Mouse (Mus musculus) left cerebral cortex, postnatal 10 days (tissue): ENCODE data around the gene Aldh1b1. TPM values are rescaled to one million over a fixed set of nuclear protein-coding genes. Genes with fewer than 3 reads are reported as not detected.

ENCODE experiments used
- DNase-seq, 2 experiments: peaks; one replicate each; pipeline ENCODE4 v3.0.0; 2021 to 2022; ENCODE audit warnings: low spot score in 2 of 2, mixed read lengths in 1 of 2; ENCODE audit errors: extremely low spot score in 1 of 2
- intact Hi-C: fragments of 180-260 bp; cut with DNase I; formaldehyde crosslinking; loops from one replicate; pipeline ENCODE4 v1.15.1; 2025
- total RNA-seq, 2 experiments: library from RNA; stranded (reverse); gene quantifications; 2 replicates each; pipeline ENCODE4 v1.2.3; 2021

Gene Aldh1b1
- total RNA-seq, 2 experiments from 2014 or later, result 17.7 to 18.3 TPM

DNA sequence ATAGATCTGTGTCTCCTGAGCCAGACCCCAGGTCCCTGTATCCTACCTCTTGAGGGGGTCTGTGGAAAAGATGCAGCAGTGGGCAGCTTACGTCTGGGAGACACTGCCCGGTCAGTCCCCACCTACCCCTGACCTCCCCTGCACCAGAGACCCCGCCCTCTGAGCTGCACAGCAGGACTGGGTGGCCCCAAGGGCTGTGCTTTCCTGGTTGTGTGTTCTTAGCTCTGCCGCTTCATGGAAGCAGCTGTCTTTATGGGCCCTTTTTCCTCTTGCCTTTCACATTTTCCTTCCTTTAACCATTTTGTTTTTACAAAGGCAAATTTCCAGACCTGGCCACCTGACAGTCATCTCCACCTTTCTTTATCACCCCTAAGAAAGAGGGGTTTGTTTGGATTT lies 28.2 kb upstream of the Aldh1b1 start:
- DNase-seq, result no peak
- intact Hi-C loops, result loop anchor here (5.0 kb wide), 2 partner anchors 87 to 348 kb away; no protein-coding TSS in a partner anchor

DNA sequence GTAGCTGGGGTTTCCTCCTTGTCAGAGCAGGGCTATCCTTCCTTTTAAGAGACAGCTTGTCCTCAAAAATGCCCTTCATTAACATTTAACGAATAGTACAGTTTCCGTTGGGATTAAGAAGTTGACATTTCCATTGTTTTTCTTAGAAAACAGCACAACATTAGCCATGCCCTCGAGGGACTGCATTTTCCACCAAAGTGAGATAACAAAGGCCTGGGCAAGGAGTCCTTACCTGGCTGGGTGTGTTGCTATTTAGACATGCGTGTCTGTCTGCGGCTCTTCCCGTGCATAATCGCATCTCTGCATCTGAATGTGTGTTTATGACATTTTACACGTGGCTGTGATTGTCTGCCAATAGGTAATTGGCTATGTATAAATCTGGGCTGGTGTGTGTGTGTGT lies 27.6 kb upstream of the Aldh1b1 start:
- intact Hi-C loops, result loop anchor here (5.0 kb wide), 2 partner anchors 86 to 349 kb away; no protein-coding TSS in a partner anchor
- no peak for DNase-seq

DNA sequence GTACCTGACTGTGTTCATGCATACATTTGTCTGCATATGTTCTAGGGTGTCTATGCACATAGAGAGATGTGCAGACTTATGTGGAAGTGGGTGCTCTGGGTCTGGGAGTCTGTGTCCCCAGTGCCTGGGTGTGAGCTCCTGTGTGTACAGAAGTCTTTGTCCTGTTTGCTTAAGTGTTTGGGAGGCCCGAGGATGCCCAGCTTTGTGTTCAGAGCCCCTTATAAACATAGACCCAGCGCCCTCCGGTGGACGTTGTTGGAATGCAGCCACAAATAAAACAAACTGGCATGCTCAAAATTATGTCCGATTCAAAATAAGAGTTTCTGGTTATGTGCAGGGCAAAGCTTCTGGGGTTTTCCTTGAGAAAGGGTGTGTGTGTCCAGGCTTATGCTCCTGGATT lies 27.2 kb upstream of the Aldh1b1 start:
- DNase-seq, result peak in 1 of 2 experiments; percentile 53
- intact Hi-C loops, result loop anchor here (5.0 kb wide), 2 partner anchors 86 to 349 kb away; no protein-coding TSS in a partner anchor

DNA sequence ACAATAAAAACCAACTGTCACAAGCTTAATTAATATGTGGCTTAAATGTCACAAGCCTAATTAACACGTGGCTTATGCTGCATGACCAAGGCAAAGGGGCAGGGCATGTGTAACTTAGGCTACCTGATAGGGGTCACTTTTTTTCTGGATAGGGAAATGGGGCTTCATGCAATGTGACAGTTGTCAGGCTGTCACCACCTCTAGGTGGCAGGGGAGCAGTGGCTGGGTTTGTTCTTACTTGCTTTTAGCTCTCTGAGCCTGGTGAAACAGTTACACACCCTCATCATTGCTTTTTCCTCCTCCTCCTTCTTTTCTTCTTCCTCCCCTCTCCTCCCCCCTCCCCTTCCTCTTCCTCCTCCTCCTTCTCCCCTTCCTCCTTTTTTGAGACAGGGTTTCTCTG lies 15.2 kb upstream of the Aldh1b1 start:
- DNase-seq, result no peak
- intact Hi-C loops, result no loop called here

DNA sequence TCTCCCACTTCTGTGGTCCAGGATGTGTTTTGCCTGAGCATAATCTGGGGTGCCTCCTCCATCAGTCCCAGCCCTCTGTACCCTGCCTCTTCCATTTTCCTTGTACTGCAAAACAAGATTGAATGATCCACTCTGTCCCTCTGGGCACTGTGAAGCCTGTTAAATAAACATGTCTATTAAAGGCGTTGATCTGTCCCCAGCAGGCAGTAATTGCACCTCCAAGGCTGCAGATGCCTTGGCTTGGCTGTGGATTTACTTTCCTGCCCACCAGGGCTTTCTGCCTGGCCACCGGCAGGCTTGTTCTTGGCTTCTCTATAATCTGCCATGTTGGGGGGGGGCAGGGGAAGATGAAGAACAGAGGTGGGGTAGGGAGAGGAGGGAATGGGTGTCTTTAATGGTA lies 12.9 kb upstream of the Aldh1b1 start:
- intact Hi-C loops, result no loop called here
- no peak for DNase-seq

DNA sequence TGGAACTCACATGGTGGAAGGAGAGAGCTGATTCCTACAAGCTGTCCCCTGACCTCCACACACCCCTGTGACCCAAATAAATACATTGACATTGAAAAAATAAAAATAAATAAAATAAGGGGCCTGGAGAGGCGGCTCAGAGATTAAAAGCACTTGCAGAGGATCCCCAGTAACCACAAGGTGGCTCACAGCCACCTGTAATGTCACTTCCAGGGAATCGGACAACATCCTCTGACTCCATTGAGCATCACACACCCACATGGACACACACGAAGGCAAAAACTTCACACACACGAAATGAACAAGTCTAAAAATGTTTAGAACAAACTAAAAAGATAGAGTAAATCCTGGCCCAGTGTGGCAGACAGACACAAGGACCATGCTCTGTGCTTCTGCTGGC lies 12.1 kb upstream of the Aldh1b1 start:
- no peak for DNase-seq
- intact Hi-C loops, result no loop called here

DNA sequence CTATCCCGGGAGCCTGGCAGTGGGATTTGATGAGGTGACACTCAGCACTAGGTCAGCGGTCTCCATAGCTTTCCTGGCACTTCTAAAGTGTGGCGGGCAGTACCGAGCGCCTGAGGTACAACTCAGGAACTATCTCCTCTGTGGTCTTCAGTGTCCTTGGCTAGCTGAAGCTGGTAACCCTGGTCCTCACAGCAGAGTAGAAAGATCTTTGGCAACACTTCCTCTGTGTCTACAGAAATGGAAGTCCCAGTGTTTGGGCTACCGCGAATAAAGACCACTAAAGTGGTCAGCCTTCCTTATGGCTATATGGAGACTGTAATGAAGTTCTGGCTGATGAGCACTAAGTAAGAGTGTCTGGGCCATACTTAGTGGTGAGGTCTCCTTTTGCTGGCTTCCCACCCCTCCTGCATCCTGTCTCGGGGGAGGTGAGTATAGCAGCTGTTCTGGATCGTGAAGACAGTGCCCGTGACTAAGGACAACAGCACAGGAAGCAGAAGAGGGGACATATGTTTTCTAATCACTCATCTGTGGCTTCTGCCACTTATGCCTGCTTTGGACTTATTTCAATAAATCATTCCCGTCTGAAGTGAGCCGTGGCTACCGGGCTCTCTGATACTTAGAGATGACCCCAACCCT lies 10.3 kb upstream of the Aldh1b1 start:
- no peak for DNase-seq
- intact Hi-C loops, result no loop called here

DNA sequence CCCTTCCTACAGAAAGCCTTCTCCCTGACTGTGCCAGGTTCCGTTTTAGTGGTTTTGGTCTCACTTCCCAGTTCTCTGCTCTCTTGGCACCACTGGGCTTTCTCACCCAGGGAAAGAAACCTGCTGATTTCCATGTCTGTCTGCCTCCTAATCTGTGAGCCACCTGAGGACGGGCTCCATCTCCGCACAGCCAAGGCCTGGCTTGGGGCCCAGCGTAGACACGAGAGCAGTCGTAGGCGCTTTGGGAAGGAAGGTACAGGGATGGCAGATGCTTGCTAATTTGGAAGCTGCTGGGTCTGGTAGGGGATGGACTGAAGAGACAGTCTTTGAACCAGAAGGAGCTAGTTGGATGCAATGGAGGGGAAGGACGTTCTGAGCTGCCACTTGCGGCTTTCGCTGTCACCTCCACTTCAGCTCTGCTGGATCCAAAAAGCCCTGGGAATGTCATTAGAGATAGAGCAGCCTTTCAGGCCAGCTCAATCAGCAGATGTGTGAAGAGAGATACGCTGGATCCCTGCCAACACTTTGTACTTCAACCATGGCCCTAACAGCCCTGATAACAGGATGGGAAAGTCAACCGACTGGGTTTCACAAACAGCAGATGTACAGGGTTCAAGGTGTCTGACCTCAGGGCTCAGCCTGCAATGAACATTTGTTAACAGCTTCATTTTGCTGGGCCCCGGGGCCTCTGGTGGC lies 9.4 kb upstream of the Aldh1b1 start:
- peak; percentile 62 to 66 for DNase-seq

DNA sequence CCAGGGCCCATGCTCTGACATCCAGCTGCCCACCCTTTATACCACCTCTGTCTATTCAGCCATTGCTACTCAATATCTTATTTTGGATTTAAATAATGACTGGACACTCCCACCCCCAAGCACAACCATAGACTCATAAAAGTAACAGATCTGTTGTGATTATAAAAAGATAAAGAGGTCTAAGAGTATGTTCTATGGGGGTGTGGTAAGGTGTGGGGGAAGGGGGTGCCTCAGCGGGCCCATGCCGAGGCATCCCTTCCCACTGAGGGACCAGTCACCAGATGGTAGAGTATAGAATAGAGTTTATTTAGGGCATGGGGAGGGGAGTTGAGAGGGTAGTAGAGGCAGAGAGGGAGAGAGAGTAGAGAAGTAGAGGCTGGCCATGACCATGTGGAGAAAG lies 8.8 kb upstream of the Aldh1b1 start:
- DNase-seq, result no peak
- intact Hi-C loops, result no loop called here

More for the DNA sequence above, 9.4 kb upstream of the Aldh1b1 start:
- intact Hi-C loops, result no loop called here

DNA sequence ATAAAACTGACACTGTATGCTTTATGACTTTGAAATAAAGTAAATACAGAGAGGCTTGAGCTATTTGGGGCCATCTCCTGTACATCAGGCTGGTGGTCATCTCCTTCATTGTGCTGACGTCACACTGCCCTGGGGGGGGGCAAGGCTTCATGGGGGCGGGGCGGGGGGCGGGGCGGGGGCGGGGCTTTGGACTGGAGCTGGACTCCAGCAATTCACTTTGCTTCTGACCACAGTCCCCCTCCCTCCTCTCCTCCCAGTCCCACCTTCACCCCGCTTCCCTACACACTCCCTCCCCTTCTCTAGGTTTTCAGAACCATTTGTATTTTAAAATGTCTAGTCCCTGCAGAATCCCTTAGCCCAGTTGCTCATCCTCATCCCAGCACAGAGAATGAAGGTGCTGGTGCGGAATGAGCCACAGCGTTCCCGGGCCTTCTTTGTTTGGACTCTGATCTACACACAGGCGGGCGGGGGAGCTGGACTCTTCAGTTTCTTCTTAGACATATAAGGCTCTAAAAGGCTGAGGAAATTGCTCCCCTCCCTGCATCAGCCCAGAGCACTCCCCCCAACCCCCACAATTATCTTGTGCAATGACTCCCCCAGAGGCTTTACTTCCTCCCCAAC lies 3.5 kb upstream of the Aldh1b1 start:
- intact Hi-C loops, result no loop called here
- no peak for DNase-seq

DNA sequence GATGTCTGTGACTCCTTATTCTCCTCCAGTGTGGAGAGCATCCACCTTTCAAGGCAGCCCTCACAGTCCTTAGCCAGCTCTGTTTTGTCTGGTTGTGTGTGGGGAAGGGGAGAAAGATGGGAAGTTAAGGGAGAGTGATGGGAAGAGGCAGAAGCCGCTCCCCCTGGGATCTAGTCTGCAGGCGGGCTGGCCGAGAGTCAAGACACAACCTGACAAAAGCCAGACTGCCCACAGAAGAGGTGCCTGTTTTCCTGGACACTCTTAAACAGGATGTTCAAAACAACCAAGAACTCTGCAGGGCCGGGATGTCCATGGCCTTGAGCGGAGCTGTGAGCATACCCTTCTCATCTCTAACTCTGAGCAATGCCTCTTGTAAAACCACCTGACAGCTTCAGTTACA lies 2.1 kb upstream of the Aldh1b1 start:
- intact Hi-C loops, result no loop called here
- DNase-seq, result no peak

DNA sequence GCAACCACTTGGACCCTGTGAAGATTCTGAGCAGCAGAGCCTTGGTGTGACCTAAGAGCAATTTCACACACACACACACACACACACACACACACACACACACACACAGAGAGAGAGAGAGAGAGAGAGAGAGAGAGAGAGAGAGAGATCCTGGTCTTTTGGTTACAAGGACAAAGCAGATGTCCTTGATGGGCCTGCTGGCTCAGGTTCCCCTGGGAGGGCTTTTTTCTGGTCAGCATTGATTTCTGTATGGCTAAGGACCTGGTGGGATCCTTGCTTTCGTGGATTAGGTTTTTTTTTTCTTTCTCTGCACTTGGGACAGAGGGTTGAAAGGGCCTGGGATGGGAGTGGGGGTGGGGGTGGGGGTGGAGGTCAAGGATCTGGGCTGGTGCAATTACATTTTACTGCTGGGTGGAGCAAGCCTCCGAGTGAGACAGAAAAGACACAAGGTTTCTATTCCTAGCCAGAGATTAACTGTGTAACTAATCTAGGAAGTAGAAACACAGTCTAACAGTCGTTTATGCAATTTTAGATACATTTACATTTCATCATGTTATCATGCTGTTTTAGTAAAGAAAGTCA lies 1.2 kb downstream of the Aldh1b1 start:
- DNase-seq, result no peak
- intact Hi-C loops, result no loop called here

DNA sequence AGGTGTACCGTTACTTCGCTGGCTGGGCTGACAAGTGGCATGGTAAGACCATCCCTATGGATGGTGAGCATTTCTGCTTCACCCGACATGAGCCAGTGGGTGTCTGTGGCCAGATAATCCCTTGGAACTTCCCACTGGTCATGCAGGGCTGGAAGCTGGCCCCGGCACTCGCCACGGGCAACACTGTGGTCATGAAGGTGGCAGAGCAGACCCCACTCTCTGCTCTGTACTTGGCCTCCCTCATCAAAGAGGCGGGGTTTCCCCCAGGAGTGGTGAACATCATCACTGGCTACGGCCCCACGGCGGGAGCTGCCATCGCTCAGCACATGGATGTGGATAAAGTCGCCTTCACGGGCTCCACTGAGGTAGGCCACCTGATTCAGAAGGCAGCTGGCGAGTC lies 4.1 kb downstream of the Aldh1b1 start:
- DNase-seq, result no peak
- intact Hi-C loops, result no loop called here

DNA sequence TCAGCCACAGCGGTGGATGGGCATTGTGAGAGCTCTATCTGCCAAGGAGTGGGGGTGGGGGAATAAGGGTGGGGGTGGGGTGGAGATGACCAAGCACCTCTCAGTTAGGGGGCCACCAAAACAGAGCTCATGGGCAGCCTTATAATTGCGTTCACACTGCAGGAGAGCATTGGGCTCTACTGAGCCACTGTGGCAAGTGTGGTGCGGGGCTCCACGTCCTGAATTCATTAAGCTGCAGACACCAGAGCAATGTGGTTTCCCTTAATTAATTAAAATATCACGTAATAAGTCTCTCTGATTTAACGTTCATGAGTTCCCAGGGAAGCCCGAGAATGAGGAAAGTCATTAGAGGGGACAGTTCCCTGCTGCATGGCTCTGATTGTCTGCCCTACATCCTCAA lies 9.2 kb downstream of the Aldh1b1 start:
- no peak for DNase-seq
- intact Hi-C loops, result no loop called here

DNA sequence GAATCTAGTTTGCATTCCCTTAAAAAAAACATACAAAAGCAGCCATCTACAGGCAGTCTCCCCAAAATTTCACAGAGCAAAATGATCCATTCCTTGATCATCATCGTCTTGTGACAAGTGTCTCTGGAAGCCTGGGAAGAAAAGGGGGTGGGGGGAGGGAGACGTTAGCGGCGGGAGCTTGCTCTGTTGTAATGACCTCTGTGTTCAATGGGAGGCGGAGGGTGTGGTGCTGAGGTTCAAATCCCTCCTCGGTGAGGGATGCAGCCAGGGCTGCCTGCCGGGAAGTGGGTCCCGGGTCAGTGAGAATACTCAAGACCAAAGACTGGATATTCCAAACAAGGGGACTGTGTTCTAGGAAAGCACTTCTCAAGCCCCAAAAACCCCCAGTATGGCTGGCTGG lies 12.4 kb downstream of the Aldh1b1 start:
- intact Hi-C loops, result no loop called here
- DNase-seq, result no peak

DNA sequence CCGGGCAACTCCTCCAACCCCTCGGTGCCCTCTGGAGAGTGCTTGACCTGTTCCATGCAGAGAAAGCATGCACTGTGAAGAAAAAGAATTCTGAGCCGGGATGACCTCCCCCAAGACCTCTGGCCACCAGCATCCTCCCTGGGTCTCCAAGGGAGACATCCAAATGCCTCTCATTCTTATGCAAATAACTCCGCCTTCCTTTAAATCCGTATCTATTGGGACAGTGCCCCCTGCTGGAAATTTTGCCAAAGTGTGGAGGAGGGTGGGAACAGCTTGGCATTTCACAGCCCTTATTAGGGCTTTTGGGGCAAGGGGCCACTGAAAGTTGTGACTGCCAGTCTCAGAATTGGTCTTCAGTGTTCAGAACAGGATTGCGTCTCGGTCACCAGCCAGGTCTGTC lies 16.7 kb downstream of the Aldh1b1 start:
- intact Hi-C loops, result no loop called here

DNA sequence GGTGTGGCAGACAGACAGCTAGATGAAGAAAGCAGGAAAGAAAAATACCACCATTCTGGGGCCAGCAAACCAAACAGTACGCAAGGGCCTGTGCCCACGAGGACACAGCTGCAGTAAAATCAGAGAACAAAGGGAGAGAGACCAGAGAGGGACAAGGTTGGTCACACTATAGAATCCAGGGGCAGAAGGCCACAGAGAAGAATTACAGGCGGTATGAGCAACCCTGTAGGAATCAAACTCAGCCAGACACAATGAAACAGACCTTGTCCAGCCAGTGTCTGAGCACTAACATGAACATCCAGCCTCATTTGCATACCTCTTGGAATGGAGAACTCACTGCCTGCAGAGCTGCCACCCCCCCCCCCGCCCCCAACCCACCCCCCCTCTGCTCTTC lies 20.0 kb downstream of the Aldh1b1 start:
- DNase-seq, result no peak
- intact Hi-C loops, result no loop called here

More for the DNA sequence above, 16.7 kb downstream of the Aldh1b1 start:
- DNase-seq, result peak in 1 of 2 experiments; percentile 67

DNA sequence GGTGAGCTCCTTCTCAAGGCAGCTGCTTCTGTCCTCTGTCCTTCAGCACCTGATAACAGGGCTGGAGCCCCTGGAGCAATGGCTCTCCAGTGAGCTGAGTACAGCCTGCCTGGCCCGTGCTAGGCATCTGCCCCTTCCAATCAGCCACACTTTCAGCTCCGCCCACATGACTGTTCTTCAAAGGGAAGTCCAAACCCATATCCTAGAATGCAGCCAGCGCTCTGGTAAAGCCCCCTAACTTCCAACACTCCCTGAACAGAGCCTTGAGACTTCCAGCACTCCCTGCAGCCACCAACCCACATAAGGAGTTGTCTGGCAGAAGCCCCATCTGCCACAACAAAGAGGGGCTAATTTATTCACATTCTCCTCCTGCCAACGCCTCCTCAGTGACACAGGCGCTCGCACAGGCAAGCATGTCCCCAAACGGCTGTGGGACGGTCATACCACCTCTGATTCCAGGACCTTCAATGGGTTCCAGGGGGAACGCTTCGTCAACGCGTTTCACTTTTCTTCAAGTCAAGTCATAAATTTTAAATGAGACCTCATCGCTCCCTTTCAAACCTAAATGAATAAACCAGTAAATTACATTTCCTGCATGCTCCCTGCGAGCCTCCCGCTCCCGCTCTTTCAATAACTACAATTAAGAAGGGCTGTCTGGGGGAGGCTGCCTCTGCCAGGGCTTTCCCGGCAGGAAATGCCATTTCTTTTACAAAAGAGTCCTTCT lies 20.5 kb downstream of the Aldh1b1 start:
- intact Hi-C loops, result no loop called here
- peak in 1 of 2 experiments; percentile 47 for DNase-seq
